Mouse (Mus musculus) adrenal gland, adult (tissue): Measurements from ENCODE around the gene Slc11a1.
"Not testable (repeated sequence)": the region's sequence is repeated elsewhere in the genome, so short reads cannot be mapped to it uniquely, and the experiment has no call there.

Source experiments
- DNase-seq, 2 experiments: peaks; one replicate each; pipeline ENCODE4 v3.0.0; 2022 to 2023; ENCODE audit warnings: low spot score in 1 of 2; ENCODE audit not compliant: inconsistent age in 2 of 2

The Slc11a1 gene

GRCm38 (mm10) chr1:74374980-74375379 lies at the start of gene Slc11a1:
Gene Slc11a1 (plus strand): TSS chr1:74375195.
- DNase-seq, result peak in 1 of 2 experiments; percentile 58

GRCm38 (mm10) chr1:74326916-74327315 lies 48.1 kb upstream of the Slc11a1 start:
- DNase-seq, result not testable (repeated sequence)

- DNase-seq, result no peak
These were observed 45.0 kb upstream of the Slc11a1 start for GRCm38 (mm10) chr1:74329899-74330431.

GRCm38 (mm10) chr1:74331046-74331681 lies 43.8 kb upstream of the Slc11a1 start:
- DNase-seq, result no peak

- peak; percentile 98 to 99 for DNase-seq
These were observed 42.7 kb upstream of the Slc11a1 start for GRCm38 (mm10) chr1:74332241-74332763.

- DNase-seq, result peak in 1 of 2 experiments; percentile 27
These were observed 42.1 kb upstream of the Slc11a1 start for GRCm38 (mm10) chr1:74332930-74333329.

GRCm38 (mm10) chr1:74334607-74335006 lies 40.4 kb upstream of the Slc11a1 start:
- no peak for DNase-seq

- no peak for DNase-seq
These were observed 40.0 kb upstream of the Slc11a1 start for GRCm38 (mm10) chr1:74335033-74335432.

GRCm38 (mm10) chr1:74335436-74336170 lies 39.4 kb upstream of the Slc11a1 start:
- DNase-seq, result no peak

- no peak for DNase-seq
These were observed 37.7 kb upstream of the Slc11a1 start for GRCm38 (mm10) chr1:74337241-74337771.

GRCm38 (mm10) chr1:74338013-74338412 lies 37.0 kb upstream of the Slc11a1 start:
- DNase-seq, result no peak

GRCm38 (mm10) chr1:74338626-74339025 lies 36.4 kb upstream of the Slc11a1 start:
- no peak for DNase-seq

- no peak for DNase-seq
These were observed 35.1 kb upstream of the Slc11a1 start for GRCm38 (mm10) chr1:74339917-74340316.

GRCm38 (mm10) chr1:74340361-74340764 lies 34.6 kb upstream of the Slc11a1 start:
- DNase-seq, result peak; percentile 63 to 91

- not testable (repeated sequence) for DNase-seq
These were observed 34.0 kb upstream of the Slc11a1 start for GRCm38 (mm10) chr1:74340992-74341391.

- DNase-seq, result no peak
These were observed 33.1 kb upstream of the Slc11a1 start for GRCm38 (mm10) chr1:74341898-74342297.

- DNase-seq, result no peak
These were observed 32.7 kb upstream of the Slc11a1 start for GRCm38 (mm10) chr1:74342308-74342707.

GRCm38 (mm10) chr1:74343161-74343560 lies 31.8 kb upstream of the Slc11a1 start:
- no peak for DNase-seq

- no peak for DNase-seq
These were observed 30.7 kb upstream of the Slc11a1 start for GRCm38 (mm10) chr1:74344163-74344916.

- no peak for DNase-seq
These were observed 23.7 kb upstream of the Slc11a1 start for GRCm38 (mm10) chr1:74351185-74351769.
